Mouse (Mus musculus) brain, embryonic 14.5 days (tissue): Measurements from ENCODE around the gene Pip5k1c.

Experiments
- CTCF ChIP-seq: fragments of 200-500 bp; IDR thresholded peaks from 2 replicates; pipeline ENCODE4 v1.5.1; 2012; ENCODE audit warnings: inconsistent platforms, mild to moderate bottlenecking, moderate library complexity, borderline replicate concordance; ENCODE audit not compliant: insufficient read depth, insufficient read length; ENCODE audit errors: extremely low read depth
- POLR2A ChIP-seq: fragments of 200-500 bp; IDR thresholded peaks from 2 replicates; pipeline ENCODE4 v1.6.1; 2012; ENCODE audit warnings: mild to moderate bottlenecking, inconsistent platforms, borderline replicate concordance; ENCODE audit not compliant: poor library complexity, insufficient read depth, insufficient read length, severe bottlenecking; ENCODE audit errors: extremely low read depth

DNA sequence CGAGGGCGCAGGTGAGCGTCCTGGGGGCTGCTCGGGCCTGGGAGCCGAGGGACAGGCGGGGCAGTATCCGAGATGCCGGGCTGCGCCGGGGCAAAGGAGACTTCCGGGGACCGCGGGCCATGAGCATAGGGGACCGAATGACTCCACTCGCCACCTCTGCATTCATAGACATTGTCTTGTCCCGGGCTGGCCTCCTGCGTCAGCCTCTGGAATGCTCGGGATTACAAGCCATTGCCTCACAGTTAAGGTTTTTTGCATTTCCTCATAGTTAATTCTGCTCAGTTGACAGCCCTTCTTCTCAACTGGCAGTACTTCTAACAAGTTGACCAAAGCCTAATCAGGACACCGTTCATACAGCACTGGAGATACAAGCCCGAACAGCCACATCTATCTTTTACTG is 28.7 kb downstream of the Pip5k1c start:
- TF ChIP-seq POLR2A, result no peak
- no peak for TF ChIP-seq CTCF
